Mouse (Mus musculus) kidney, postnatal 4 days (tissue): ENCODE results near the gene Hoxd8.
A peak's percentile ranks its signal among the peaks of the same experiment; 100 is the strongest.

ENCODE experiments used
- DNase-seq, 2 experiments: peaks; one replicate each; pipeline ENCODE4 v3.0.0; 2021; ENCODE audit warnings: mixed read lengths in 2 of 2

Hoxd8 gene

GRCm38 (mm10) chr2:74686301-74686987 is 18.0 kb upstream of the Hoxd8 start:
- peak; percentile 90 to 92 for DNase-seq

GRCm38 (mm10) chr2:74686988-74687697 is 17.3 kb upstream of the Hoxd8 start:
- peak; percentile 45 to 72 for DNase-seq

GRCm38 (mm10) chr2:74687698-74688555 is 16.5 kb upstream of the Hoxd8 start:
- peak; percentile 61 to 74 for DNase-seq

- DNase-seq = peak; percentile 50 to 64
Measured at GRCm38 (mm10) chr2:74688795-74689573, 15.4 kb upstream of the Hoxd8 start.

- peak; percentile 67 to 78 for DNase-seq
Measured at GRCm38 (mm10) chr2:74689574-74690337, 14.7 kb upstream of the Hoxd8 start.

GRCm38 (mm10) chr2:74690338-74690716 is 14.1 kb upstream of the Hoxd8 start:
- no peak for DNase-seq

- peak; percentile 89 to 95 for DNase-seq
Measured at GRCm38 (mm10) chr2:74691022-74691951, 13.1 kb upstream of the Hoxd8 start, which contains the start of gene Hoxd10. Hoxd10 (plus strand) TSS chr2:74691924.

- DNase-seq = peak; percentile 54 to 67
Measured at GRCm38 (mm10) chr2:74691995-74692807, 12.2 kb upstream of the Hoxd8 start.

- peak in 1 of 2 experiments; percentile 50 for DNase-seq
Measured at GRCm38 (mm10) chr2:74692808-74693431, 11.5 kb upstream of the Hoxd8 start.

GRCm38 (mm10) chr2:74693432-74693827 is 11.0 kb upstream of the Hoxd8 start:
- DNase-seq = peak in 1 of 2 experiments; percentile 40

- DNase-seq = peak; percentile 79 to 87
Measured at GRCm38 (mm10) chr2:74694066-74694465, 10.3 kb upstream of the Hoxd8 start.

GRCm38 (mm10) chr2:74695383-74695782 is 9.0 kb upstream of the Hoxd8 start:
- peak in 1 of 2 experiments; percentile 20 for DNase-seq

- DNase-seq = peak in 1 of 2 experiments; percentile 13
Measured at GRCm38 (mm10) chr2:74695813-74696430, 8.5 kb upstream of the Hoxd8 start.

GRCm38 (mm10) chr2:74696442-74697335 is 7.7 kb upstream of the Hoxd8 start:
- peak; percentile 62 to 75 for DNase-seq

GRCm38 (mm10) chr2:74697567-74698121 is 6.8 kb upstream of the Hoxd8 start, which contains the start of gene Hoxd9:
Hoxd9 (plus strand) TSS chr2:74697727.
- DNase-seq = peak; percentile 87 to 92

- peak; percentile 68 to 78 for DNase-seq
Measured at GRCm38 (mm10) chr2:74698201-74699052, 6.0 kb upstream of the Hoxd8 start.
